Mouse (Mus musculus) layer of hippocampus, postnatal 36 days (tissue): ENCODE measurements around the gene Rab34. TPM values are rescaled to one million over a fixed set of nuclear protein-coding genes. Genes with fewer than 3 reads are reported as not detected.

Experiments used
- DNase-seq, 2 experiments: peaks; one replicate each; pipeline ENCODE4 v3.0.0; 2022
- total RNA-seq, 2 experiments: library from RNA; stranded (reverse); gene quantifications; 2 replicates each; pipeline ENCODE4 v1.2.3; 2021

The Rab34 gene
- total RNA-seq, 2 experiments from 2014 or later: 26.8 to 28.5 TPM

GRCm38 (mm10) chr11:78164924-78165760 lies 23.1 kb upstream of the Rab34 start, which contains the start of gene Traf4:
TSS of gene Traf4 (minus strand) at chr11:78165589.
- peak; percentile 72 to 75 for DNase-seq

GRCm38 (mm10) chr11:78165761-78166109 lies 22.5 kb upstream of the Rab34 start:
- DNase-seq: no peak

- no peak for DNase-seq
Observed at GRCm38 (mm10) chr11:78166161-78166560, 22.1 kb upstream of the Rab34 start.

- DNase-seq: no peak
Observed at GRCm38 (mm10) chr11:78166640-78167039, 21.6 kb upstream of the Rab34 start.

- no peak for DNase-seq
Observed at GRCm38 (mm10) chr11:78167257-78167959, 20.8 kb upstream of the Rab34 start.

GRCm38 (mm10) chr11:78168541-78169468 lies 19.4 kb upstream of the Rab34 start:
- DNase-seq: no peak

- no peak for DNase-seq
Observed at GRCm38 (mm10) chr11:78170306-78170705, 17.9 kb upstream of the Rab34 start.

- DNase-seq: no peak
Observed at GRCm38 (mm10) chr11:78171328-78171727, 16.9 kb upstream of the Rab34 start.

GRCm38 (mm10) chr11:78172034-78172747 lies 16.0 kb upstream of the Rab34 start:
- DNase-seq: no peak

- DNase-seq: no peak
Observed at GRCm38 (mm10) chr11:78172748-78173383, 15.4 kb upstream of the Rab34 start.

GRCm38 (mm10) chr11:78174506-78174905 lies 13.7 kb upstream of the Rab34 start:
- no peak for DNase-seq

GRCm38 (mm10) chr11:78175771-78176401 lies 12.3 kb upstream of the Rab34 start:
- no peak for DNase-seq

GRCm38 (mm10) chr11:78176402-78176862 lies 11.8 kb upstream of the Rab34 start, which contains the start of the genes Nek8 and Tlcd1:
TSS of gene Nek8 (minus strand) at chr11:78176675.
TSS of gene Tlcd1 (plus strand) at chr11:78176711.
- DNase-seq: peak; percentile 83 to 84

GRCm38 (mm10) chr11:78176905-78177331 lies 11.3 kb upstream of the Rab34 start:
- DNase-seq: no peak

- no peak for DNase-seq
Observed at GRCm38 (mm10) chr11:78177437-78177836, 10.8 kb upstream of the Rab34 start.

- DNase-seq: peak; percentile 92 to 93
Observed at GRCm38 (mm10) chr11:78177903-78178858, 10.0 kb upstream of the Rab34 start.

- DNase-seq: peak; percentile 44 to 55
Observed at GRCm38 (mm10) chr11:78178859-78179437, 9.3 kb upstream of the Rab34 start.

- no peak for DNase-seq
Observed at GRCm38 (mm10) chr11:78179438-78179999, 8.7 kb upstream of the Rab34 start.
